Mouse (Mus musculus): Measurements from ENCODE around the gene Mbip. TPM values are rescaled to one million over a fixed set of nuclear protein-coding genes. Genes with fewer than 3 reads are reported as not detected.

Mbip gene
- polyA plus RNA-seq, 1 experiment: 4.3 TPM

- Histone ChIP-seq H3K4me1 (no peaks in the 10 kb centered on the region), H3K4me3 (replicated peaks) (no peak overlapping the region), H3K27me3 (replicated peaks) (no peaks in the 10 kb centered on the region), H3K9me3 (peaks cover 3% of the 10 kb centered on the region; the same call in 1 of the 2 replicates), H3K36me3 (replicated peaks; ENCODE audit: low read length) (no peaks in the 10 kb centered on the region)
- TF ChIP-seq GATA1 (IDR thresholded peaks at IDR 0.05; ENCODE audit: borderline replicate concordance, low read length) (no peak), FLI1 (IDR thresholded peaks at IDR 0.05; ENCODE audit: low read length) (no peak)
Observed at GRCm38 (mm10) chr12:56318941-56319340, 26.8 kb downstream of the Mbip start.

- H3K27me3 ChIP-seq (replicated peaks): no peaks in the 10 kb centered on the region
- no peaks in the 10 kb centered on the region for H3K36me3 ChIP-seq (replicated peaks; ENCODE audit: low read length)
- no peaks in the 10 kb centered on the region for H3K4me1 ChIP-seq
- H3K9me3 ChIP-seq: peaks cover 5% of the 10 kb centered on the region; the same call in 1 of the 2 replicates
- no peak overlapping the region for H3K4me3 ChIP-seq (replicated peaks)
- no peak for TF ChIP-seq FLI1 (IDR thresholded peaks at IDR 0.05; ENCODE audit: low read length)
Observed at GRCm38 (mm10) chr12:56318059-56318458, 27.6 kb downstream of the Mbip start.

GRCm38 (mm10) chr12:56305758-56306157 lies 39.9 kb downstream of the Mbip start:
- H3K9me3 ChIP-seq: no peaks in the 10 kb centered on the region
- H3K27me3 ChIP-seq (replicated peaks): peaks cover 4% of the 10 kb centered on the region
- H3K36me3 ChIP-seq (replicated peaks; ENCODE audit: low read length): no peaks in the 10 kb centered on the region
- peaks cover 4% of the 10 kb centered on the region; the same call in 1 of the 2 replicates for H3K4me1 ChIP-seq
- no peak overlapping the region for H3K4me3 ChIP-seq (replicated peaks)
- TF ChIP-seq GATA1 (IDR thresholded peaks at IDR 0.05; ENCODE audit: borderline replicate concordance, low read length) (no peak), FLI1 (IDR thresholded peaks at IDR 0.05; ENCODE audit: low read length) (no peak)

- H3K4me3 ChIP-seq (replicated peaks): no peak overlapping the region
- peaks cover 4% of the 10 kb centered on the region; the same call in 1 of the 2 replicates for H3K4me1 ChIP-seq
- TF ChIP-seq FLI1 (IDR thresholded peaks at IDR 0.05; ENCODE audit: low read length) (no peak), GATA1 (IDR thresholded peaks at IDR 0.05; ENCODE audit: borderline replicate concordance, low read length) (no peak)
- no peaks in the 10 kb centered on the region for H3K9me3 ChIP-seq
- no peaks in the 10 kb centered on the region for H3K36me3 ChIP-seq (replicated peaks; ENCODE audit: low read length)
- H3K27me3 ChIP-seq (replicated peaks): peaks cover 6% of the 10 kb centered on the region
Observed at GRCm38 (mm10) chr12:56302321-56303017, 43.2 kb downstream of the Mbip start.

- peaks cover 6% of the 10 kb centered on the region for H3K27me3 ChIP-seq (replicated peaks)
- TF ChIP-seq GATA1 (IDR thresholded peaks at IDR 0.05; ENCODE audit: borderline replicate concordance, low read length): no peak
- no peak for TF ChIP-seq FLI1 (IDR thresholded peaks at IDR 0.05; ENCODE audit: low read length)
- H3K36me3 ChIP-seq (replicated peaks; ENCODE audit: low read length): no peaks in the 10 kb centered on the region
- H3K4me3 ChIP-seq (replicated peaks): peak overlapping the region; percentile 88
- no peaks in the 10 kb centered on the region for H3K9me3 ChIP-seq
- peaks cover 4% of the 10 kb centered on the region; the same call in 1 of the 2 replicates for H3K4me1 ChIP-seq
Observed at GRCm38 (mm10) chr12:56301487-56302293, 44.0 kb downstream of the Mbip start.

GRCm38 (mm10) chr12:56299610-56300009 lies 46.1 kb downstream of the Mbip start:
- TF ChIP-seq GATA1 (IDR thresholded peaks at IDR 0.05; ENCODE audit: borderline replicate concordance, low read length) (no peak), FLI1 (IDR thresholded peaks at IDR 0.05; ENCODE audit: low read length) (no peak)
- H3K27me3 ChIP-seq (replicated peaks): peaks cover 6% of the 10 kb centered on the region
- no peaks in the 10 kb centered on the region for H3K36me3 ChIP-seq (replicated peaks; ENCODE audit: low read length)
- H3K4me1 ChIP-seq: peaks cover 4% of the 10 kb centered on the region; the same call in 1 of the 2 replicates
- no peaks in the 10 kb centered on the region for H3K9me3 ChIP-seq
- no peak overlapping the region for H3K4me3 ChIP-seq (replicated peaks)

- Histone ChIP-seq H3K27me3 (replicated peaks) (peaks cover 6% of the 10 kb centered on the region), H3K36me3 (replicated peaks; ENCODE audit: low read length) (no peaks in the 10 kb centered on the region), H3K9me3 (no peaks in the 10 kb centered on the region), H3K4me3 (replicated peaks) (no peak overlapping the region), H3K4me1 (peaks cover 4% of the 10 kb centered on the region; the same call in 1 of the 2 replicates)
- TF ChIP-seq FLI1 (IDR thresholded peaks at IDR 0.05; ENCODE audit: low read length): no peak
- no peak for TF ChIP-seq GATA1 (IDR thresholded peaks at IDR 0.05; ENCODE audit: borderline replicate concordance, low read length)
Observed at GRCm38 (mm10) chr12:56298919-56299318, 46.8 kb downstream of the Mbip start.

- peaks cover 6% of the 10 kb centered on the region for H3K27me3 ChIP-seq (replicated peaks)
- H3K4me1 ChIP-seq: peaks cover 4% of the 10 kb centered on the region; the same call in 1 of the 2 replicates
- no peaks in the 10 kb centered on the region for H3K36me3 ChIP-seq (replicated peaks; ENCODE audit: low read length)
- no peaks in the 10 kb centered on the region for H3K9me3 ChIP-seq
- H3K4me3 ChIP-seq (replicated peaks): no peak overlapping the region
- TF ChIP-seq GATA1 (IDR thresholded peaks at IDR 0.05; ENCODE audit: borderline replicate concordance, low read length) (no peak), FLI1 (IDR thresholded peaks at IDR 0.05; ENCODE audit: low read length) (no peak)
Observed at GRCm38 (mm10) chr12:56297921-56298830, 47.5 kb downstream of the Mbip start.

- Histone ChIP-seq H3K36me3 (replicated peaks; ENCODE audit: low read length) (no peaks in the 10 kb centered on the region), H3K4me3 (replicated peaks) (no peak overlapping the region), H3K9me3 (no peaks in the 10 kb centered on the region), H3K4me1 (peaks cover 4% of the 10 kb centered on the region; the same call in 1 of the 2 replicates), H3K27me3 (replicated peaks) (peaks cover 6% of the 10 kb centered on the region)
- TF ChIP-seq FLI1 (IDR thresholded peaks at IDR 0.05; ENCODE audit: low read length) (no peak), GATA1 (IDR thresholded peaks at IDR 0.05; ENCODE audit: borderline replicate concordance, low read length) (no peak)
Observed at GRCm38 (mm10) chr12:56297099-56297498, 48.6 kb downstream of the Mbip start.

Data from megakaryocyte, embryonic 14.5 days (primary cell).